Mouse (Mus musculus) left cerebral cortex, adult 2 months (tissue): Measurements from ENCODE around the gene Uckl1. TPM values are rescaled to one million over a fixed set of nuclear protein-coding genes. Genes with fewer than 3 reads are reported as not detected.
A peak's percentile ranks its signal among the peaks of the same experiment; 100 is the strongest.

ENCODE experiments used
- DNase-seq, 2 experiments: peaks; one replicate each; pipeline ENCODE4 v3.0.0; 2021 to 2022; ENCODE audit warnings: low spot score in 2 of 2, mixed read lengths in 1 of 2; ENCODE audit errors: extremely low spot score in 1 of 2
- H3K27ac ChIP-seq: fragments of 200-600 bp; 2 replicates; pipeline ENCODE4 v1.8.1; 2022
- H3K4me3 ChIP-seq: fragments of 200-600 bp; 2 replicates; pipeline ENCODE4 v1.8.1; 2022
- CTCF ChIP-seq: fragments of 200-600 bp; IDR thresholded peaks from 2 replicates; pipeline ENCODE4 v1.8.1; 2022; ENCODE audit warnings: antibody characterized with exemption, mild to moderate bottlenecking, moderate library complexity
- intact Hi-C: fragments of 180-260 bp; cut with DNase I; formaldehyde crosslinking; loops from one replicate; pipeline ENCODE4 v1.15.1; 2025
- long read RNA-seq, 2 experiments: library from polyadenylated mRNA; stranded (forward); transcript quantifications; one replicate each; pipeline ENCODE4 v2.0.0; 2021; ENCODE audit warnings: borderline mapping rate in 2 of 2
- total RNA-seq, 2 experiments: library from RNA; stranded (reverse); gene quantifications; 2 replicates each; pipeline ENCODE4 v1.2.3; 2021

Gene Uckl1
- 10 to 100 TPM; 57.7 to 71.1 TPM for total RNA-seq
- long read RNA-seq, experiment 1, partial matches to known transcripts: 1 of 36 reads
- long read RNA-seq, experiment 1, other reads (novel, unspliced or antisense): 33 of 36 reads
- long read RNA-seq, experiment 2, partial matches to known transcripts: 3 of 37 reads
- long read RNA-seq, experiment 2, other reads (novel, unspliced or antisense): 33 of 37 reads

- Histone ChIP-seq H3K27ac (no peak within 1 kb of the TSS), H3K4me3 (no peak within 1 kb of the TSS)
- intact Hi-C loops: loop anchor here (5.0 kb wide), 1 partner anchor 192 kb away; no protein-coding TSS in a partner anchor
- no peak for TF ChIP-seq CTCF
- no peak for DNase-seq
Observed at GRCm38 (mm10) chr2:181584411-181584942, at the start of gene Uckl1. TSS of gene Uckl1 (minus strand) at chr2:181584892.

DNA sequence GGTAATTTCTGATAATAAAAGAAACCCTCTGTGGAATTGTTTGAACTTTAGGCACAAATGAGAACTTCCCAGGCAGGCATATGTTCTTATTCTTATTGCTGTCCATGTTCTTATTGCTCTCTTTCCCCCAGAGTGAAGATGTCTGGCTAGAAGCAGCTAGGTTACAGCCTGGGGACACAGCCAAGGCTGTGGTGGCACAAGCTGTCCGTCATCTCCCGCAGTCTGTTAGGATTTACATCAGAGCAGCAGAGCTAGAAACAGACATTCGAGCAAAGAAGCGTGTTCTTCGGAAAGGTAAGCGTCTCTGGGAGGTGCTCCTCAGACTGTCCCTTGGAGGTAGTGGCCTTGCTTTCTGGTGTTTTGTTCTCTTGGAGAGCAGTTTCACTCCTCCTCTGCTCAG is 47.9 kb upstream of the Uckl1 start:
- DNase-seq: no peak
- Histone ChIP-seq H3K27ac (no peak overlapping the region), H3K4me3 (no peak overlapping the region)
- no peak for TF ChIP-seq CTCF
- intact Hi-C loops: no loop called here

DNA sequence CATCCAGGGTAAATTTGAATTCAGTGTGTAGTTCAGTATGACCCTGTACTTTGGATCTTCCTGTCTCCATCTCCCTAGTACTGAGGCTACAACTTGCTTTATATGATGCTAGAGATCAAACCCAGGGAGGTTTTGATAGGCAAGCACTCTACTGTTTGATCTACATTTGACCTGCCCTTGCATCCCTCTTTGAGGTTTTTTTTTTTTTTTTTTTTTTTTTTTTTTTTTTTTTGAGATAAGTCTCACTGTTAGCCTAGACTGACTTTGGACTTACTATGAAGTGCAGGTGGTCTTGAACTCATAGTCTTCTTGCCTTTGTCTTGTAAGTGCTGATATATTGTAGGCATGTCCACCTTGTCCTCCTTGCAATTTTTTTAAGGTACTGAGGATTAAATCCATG is 43.8 kb upstream of the Uckl1 start:
- intact Hi-C loops: loop anchor here (10.0 kb wide), 1 partner anchor 216 kb away; no protein-coding TSS in a partner anchor
- no peak for DNase-seq
- TF ChIP-seq CTCF: no peak

DNA sequence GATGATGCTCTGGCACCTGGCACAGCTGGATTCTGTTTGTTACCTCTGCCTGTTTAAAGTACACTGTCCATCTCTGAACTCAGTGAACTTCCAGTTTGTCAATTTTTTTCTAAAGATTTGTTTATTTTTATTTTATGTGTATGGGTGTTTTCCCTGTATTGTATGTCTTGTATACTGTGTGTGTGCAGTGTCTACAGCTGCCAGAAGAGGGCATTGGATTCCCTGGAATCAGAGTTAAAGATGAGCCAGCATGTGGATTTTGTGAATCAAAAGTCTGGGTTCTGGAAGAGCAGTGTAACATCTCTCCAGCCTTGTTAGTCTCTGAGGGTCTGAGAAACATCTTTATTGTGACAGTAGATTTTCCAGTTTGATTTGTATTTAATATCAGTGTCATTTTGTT is 38.7 kb upstream of the Uckl1 start:
- intact Hi-C loops: loop anchor here (10.0 kb wide), 1 partner anchor 221 kb away; no protein-coding TSS in a partner anchor
- TF ChIP-seq CTCF: peak; percentile 57
- no peak for DNase-seq

More for the DNA sequence above, 43.8 kb upstream of the Uckl1 start:
- H3K27ac ChIP-seq: no peak overlapping the region
- H3K4me3 ChIP-seq: no peak overlapping the region

DNA sequence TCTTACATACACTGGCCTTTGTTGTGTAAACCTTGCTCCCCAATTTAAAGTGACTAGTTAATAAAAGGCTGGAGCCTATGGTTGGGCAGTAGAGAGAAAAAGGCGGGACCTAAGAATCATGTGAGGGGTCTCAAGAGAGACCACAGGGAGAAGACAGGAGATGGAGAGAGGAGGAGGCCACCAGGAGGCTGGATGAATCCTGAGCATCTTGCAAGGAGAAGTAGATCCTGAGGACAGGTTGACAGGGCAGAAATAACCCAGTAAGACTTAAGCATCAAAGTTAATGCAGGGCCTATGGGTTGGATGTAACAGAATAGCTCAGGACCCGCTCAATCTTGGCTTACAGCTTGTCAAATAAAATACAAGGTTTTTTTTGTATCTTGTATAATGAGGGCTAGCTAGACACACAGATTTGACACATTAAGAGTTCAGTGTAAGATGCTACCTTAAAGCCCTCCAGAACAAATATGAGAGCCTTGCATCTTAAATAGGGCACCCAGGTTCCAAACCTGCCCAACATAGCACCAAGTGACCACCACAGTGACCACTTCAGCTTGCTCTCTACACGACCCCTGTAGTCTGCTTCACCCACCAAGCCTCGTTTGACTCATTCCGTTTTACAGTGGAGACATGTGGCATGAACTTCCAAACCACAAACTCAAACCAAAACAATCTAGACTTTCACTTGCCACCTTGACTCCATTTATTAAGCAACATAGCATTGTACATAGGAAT is 34.2 kb upstream of the Uckl1 start:
- Histone ChIP-seq H3K27ac (no peak overlapping the region), H3K4me3 (no peak overlapping the region)
- intact Hi-C loops: no loop called here
- no peak for TF ChIP-seq CTCF
- DNase-seq: no peak

More for the DNA sequence above, 38.7 kb upstream of the Uckl1 start:
- Histone ChIP-seq H3K4me3 (no peak overlapping the region), H3K27ac (no peak overlapping the region)

- DNase-seq: no peak
- intact Hi-C loops: loop anchor here (5.0 kb wide), 1 partner anchor 75 kb away; no protein-coding TSS in a partner anchor
- TF ChIP-seq CTCF: no peak
- H3K27ac ChIP-seq: no peak overlapping the region
- H3K4me3 ChIP-seq: peak overlapping the region; percentile 74
Observed at GRCm38 (mm10) chr2:181602367-181602766, 17.7 kb upstream of the Uckl1 start.

GRCm38 (mm10) chr2:181601751-181602145 is 17.1 kb upstream of the Uckl1 start:
- TF ChIP-seq CTCF: no peak
- Histone ChIP-seq H3K4me3 (peak overlapping the region; percentile 74), H3K27ac (peak overlapping the region; percentile 94)
- DNase-seq: no peak
- intact Hi-C loops: loop anchor here (5.0 kb wide), 1 partner anchor 76 kb away; no protein-coding TSS in a partner anchor

DNA sequence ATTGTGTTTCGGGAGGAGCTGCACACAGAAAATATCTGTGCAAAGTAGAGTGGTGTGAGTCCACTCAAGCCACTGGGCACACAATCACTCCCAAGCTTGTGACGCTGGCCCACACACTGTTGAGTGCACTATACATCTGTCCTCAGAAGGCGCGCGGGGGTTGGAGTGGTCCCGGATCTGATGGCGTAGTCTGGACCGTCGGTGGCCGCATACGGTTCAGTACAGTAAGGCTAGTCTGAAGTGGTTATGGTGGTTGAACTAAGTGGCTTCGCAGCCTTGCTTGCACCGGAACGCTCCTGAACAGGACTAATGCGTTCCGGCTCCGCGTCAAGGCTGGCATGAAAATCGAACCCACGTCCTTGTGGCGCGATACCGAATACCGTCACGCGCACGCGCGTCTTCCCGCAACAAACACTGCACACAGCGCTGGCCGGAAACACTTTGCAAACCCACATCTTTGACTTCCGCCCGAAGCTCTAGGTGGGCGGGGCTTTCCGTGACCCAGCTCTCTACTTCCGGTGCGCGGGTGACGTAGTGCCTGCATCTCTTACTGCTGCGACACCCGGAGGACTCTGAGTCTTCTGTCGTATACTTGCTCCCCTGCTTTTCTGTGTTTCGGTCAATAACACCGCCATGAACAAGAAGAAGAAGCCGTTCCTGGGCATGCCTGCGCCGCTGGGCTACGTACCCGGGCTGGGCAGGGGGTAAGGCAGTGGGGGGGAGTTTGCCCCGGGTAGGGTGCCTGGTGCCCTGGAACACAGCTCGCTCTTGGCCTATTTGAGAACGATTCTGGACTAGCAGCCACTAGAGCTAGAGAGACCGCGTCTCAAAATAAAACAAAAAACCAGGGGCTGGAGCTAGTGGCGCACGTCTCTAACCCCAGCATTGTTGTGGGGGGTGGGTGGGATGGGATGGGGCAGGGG is 16.4 kb upstream of the Uckl1 start:
- peak overlapping the region; percentile 94 for H3K27ac ChIP-seq
- peak overlapping the region; percentile 74 for H3K4me3 ChIP-seq
- no peak; the same call in 1 of the 2 replicates for TF ChIP-seq CTCF
- peak; percentile 95 to 97 for DNase-seq
- intact Hi-C loops: loop anchor here (5.0 kb wide), 1 partner anchor 76 kb away; no protein-coding TSS in a partner anchor

GRCm38 (mm10) chr2:181600226-181600758 is 15.6 kb upstream of the Uckl1 start:
- H3K4me3 ChIP-seq: peak overlapping the region; percentile 74
- intact Hi-C loops: loop anchor here (5.0 kb wide), 1 partner anchor 77 kb away; no protein-coding TSS in a partner anchor
- peak overlapping the region; percentile 94 for H3K27ac ChIP-seq
- no peak for DNase-seq
- no peak for TF ChIP-seq CTCF

DNA sequence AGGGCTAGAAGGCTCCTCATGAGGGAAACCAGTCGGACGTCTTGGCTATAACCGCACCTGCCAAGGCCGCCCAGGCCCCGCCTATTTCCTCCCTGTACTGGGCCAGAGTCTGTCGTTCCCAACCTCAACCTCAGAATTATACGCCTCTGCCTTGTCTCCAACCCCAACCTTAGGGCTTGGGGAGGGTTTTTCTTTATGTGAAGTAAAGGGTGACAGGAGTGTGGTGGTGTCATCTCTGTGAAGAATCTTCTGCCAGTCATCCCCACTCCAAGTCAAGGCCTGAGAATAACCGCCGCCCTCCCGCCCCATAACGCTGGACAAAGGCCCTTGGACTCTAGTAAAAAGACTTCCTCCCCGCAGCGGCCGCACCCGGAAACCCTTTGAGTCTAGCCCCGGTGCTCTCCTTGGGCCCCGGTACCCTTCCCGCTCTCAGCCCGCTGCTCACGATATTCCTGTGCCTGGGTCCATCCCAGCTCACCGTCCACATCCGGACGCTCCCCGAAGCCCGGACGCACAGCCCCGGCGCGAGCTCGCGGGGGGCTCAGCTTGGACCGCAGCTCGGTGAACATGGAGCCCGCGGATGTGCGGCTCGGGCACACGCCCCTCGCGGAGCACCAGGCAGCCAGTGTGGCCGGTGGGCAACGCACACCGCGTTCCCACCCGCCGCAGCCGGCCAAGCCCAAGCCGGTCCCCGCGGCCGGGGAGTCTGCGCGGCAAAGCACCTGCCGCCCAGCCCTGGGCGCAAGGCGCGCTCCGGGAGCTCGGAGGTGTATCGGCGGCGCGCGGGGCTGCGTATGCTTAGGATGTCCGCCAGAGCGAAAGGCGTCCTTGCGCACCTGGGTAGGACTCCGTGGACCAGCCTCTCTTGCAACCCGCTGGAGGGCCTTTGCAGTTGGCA is 14.0 kb upstream of the Uckl1 start, which contains the start of gene Samd10:
TSS of gene Samd10 (minus strand) at position 759 of the 898 bp plus-strand sequence.
- DNase-seq: peak; percentile 71 to 74
- peak; percentile 39 for TF ChIP-seq CTCF
- Histone ChIP-seq H3K27ac (peak within 1 kb of the TSS; percentile 94), H3K4me3 (peak within 1 kb of the TSS; percentile 84)
- intact Hi-C loops: loop anchor here (5.0 kb wide), 2 partner anchors 206 to 411 kb away; partner anchors contain the start of gene Ppdpf
